Mouse (Mus musculus) liver, adult 2 months (tissue): ENCODE results near the gene Sstr4. TPM values are rescaled to one million over a fixed set of nuclear protein-coding genes. Genes with fewer than 3 reads are reported as not detected.

Source experiments
- DNase-seq: peaks from one replicate; pipeline ENCODE4 v3.0.0-alpha.2; 2011; ENCODE audit warnings: low read depth, low spot score; ENCODE audit errors: extremely low read depth
- H3K27ac ChIP-seq: fragments of 200-500 bp; replicated peaks from 2 replicates; pipeline ENCODE4 v1.5.1; 2012; ENCODE audit warnings: low read depth, mild to moderate bottlenecking, control low read depth, inconsistent platforms, low read length; ENCODE audit not compliant: insufficient read depth
- H3K27me3 ChIP-seq: fragments of 200-500 bp; 2 replicates; pipeline ENCODE4 v1.6.1; 2012; ENCODE audit warnings: mild to moderate bottlenecking, moderate library complexity, low read length, inconsistent platforms; ENCODE audit not compliant: control insufficient read depth, insufficient read depth
- H3K36me3 ChIP-seq: fragments of 200-500 bp; 2 replicates; pipeline ENCODE4 v1.6.1; 2012; ENCODE audit warnings: low read length, inconsistent platforms; ENCODE audit not compliant: control insufficient read depth, insufficient read depth
- H3K4me1 ChIP-seq: fragments of 200-500 bp; 2 replicates; pipeline ENCODE4 v1.6.1; 2011; ENCODE audit warnings: low read length; ENCODE audit not compliant: control insufficient read depth, insufficient read depth
- H3K4me3 ChIP-seq: fragments of 200-500 bp; 2 replicates; pipeline ENCODE4 v1.5.1; 2011; ENCODE audit warnings: low read depth, mild to moderate bottlenecking, control low read depth, low read length, moderate library complexity; ENCODE audit not compliant: insufficient read depth
- H3K79me2 ChIP-seq: fragments of 200-500 bp; 2 replicates; pipeline ENCODE4 v1.6.1; 2012; ENCODE audit warnings: inconsistent platforms, mild to moderate bottlenecking, low read length, moderate library complexity; ENCODE audit not compliant: control insufficient read depth, insufficient read depth
- H3K9ac ChIP-seq: fragments of 200-500 bp; 2 replicates; pipeline ENCODE4 v1.6.1; 2012; ENCODE audit warnings: low read depth, mild to moderate bottlenecking, control low read depth, inconsistent platforms, low read length
- CTCF ChIP-seq: fragments of 200-500 bp; IDR thresholded peaks from 2 replicates; pipeline ENCODE4 v1.5.1; 2011; ENCODE audit warnings: low read depth, low read length, control low read depth
- POLR2A ChIP-seq: fragments of 200-500 bp; IDR thresholded peaks from 2 replicates; pipeline ENCODE4 v1.6.1; 2011; ENCODE audit warnings: low read length, control low read depth; ENCODE audit not compliant: insufficient read depth; ENCODE audit errors: extremely low read depth
- WGBS: fragments of 180-500 bp; shearing (Covaris S2); methylation state at CpG from one replicate; pipeline ENCODE4 v1.1.7; 2018; 5-methylcytosine and 5-hydroxymethylcytosine counted together
- polyA plus RNA-seq: library from polyadenylated mRNA; depleted of rRNA; stranded (reverse); fragments of >200 nt; gene quantifications from 2 replicates; pipeline ENCODE4 v1.2.3, GENCODE M21; 2012; rRNA removed
- total RNA-seq: library from RNA; depleted of rRNA; stranded (reverse); fragments of >200 nt; gene quantifications from 2 replicates; pipeline ENCODE4 v1.2.3, GENCODE M21; 2014; rRNA removed

Sstr4 gene
- total and polyA plus RNA-seq, 2 experiments: not detected

GRCm38 (mm10) chr2:148441421-148441820 is 46.3 kb downstream of the Sstr4 start:
- no peak for TF ChIP-seq POLR2A
- TF ChIP-seq CTCF: no peak
- no peak overlapping the region for H3K27ac ChIP-seq
- 79% methylated on average over 10 of the region's 10 CpGs for WGBS
- no peaks in the 10 kb centered on the region for H3K36me3 ChIP-seq
- H3K4me3 ChIP-seq: peak overlapping the region; percentile 11
- no peak for DNase-seq
- H3K4me1 ChIP-seq: no peaks in the 10 kb centered on the region
- H3K79me2 ChIP-seq: no peaks in the 10 kb centered on the region
- no peaks in the 10 kb centered on the region for H3K27me3 ChIP-seq
- no peak overlapping the region for H3K9ac ChIP-seq

GRCm38 (mm10) chr2:148442172-148442571 is 47.0 kb downstream of the Sstr4 start:
- no peak for DNase-seq
- Histone ChIP-seq H3K27me3 (no peaks in the 10 kb centered on the region), H3K36me3 (no peaks in the 10 kb centered on the region), H3K4me3 (peak overlapping the region; percentile 65), H3K4me1 (no peaks in the 10 kb centered on the region), H3K27ac (peak overlapping the region; percentile 49; the same call in 1 of the 2 replicates), H3K9ac (peak overlapping the region; percentile 33; the same call in 1 of the 2 replicates), H3K79me2 (no peaks in the 10 kb centered on the region)
- TF ChIP-seq POLR2A (no peak), CTCF (no peak)
- 77% methylated on average over 4 of the region's 4 CpGs for WGBS

GRCm38 (mm10) chr2:148442710-148443109 is 47.6 kb downstream of the Sstr4 start:
- Histone ChIP-seq H3K4me3 (peak overlapping the region; percentile 65), H3K79me2 (no peaks in the 10 kb centered on the region), H3K4me1 (no peaks in the 10 kb centered on the region), H3K27ac (peak overlapping the region; percentile 49), H3K9ac (peak overlapping the region; percentile 33), H3K27me3 (no peaks in the 10 kb centered on the region), H3K36me3 (no peaks in the 10 kb centered on the region)
- DNase-seq: no peak
- 79% methylated on average over 4 of the region's 4 CpGs for WGBS
- TF ChIP-seq POLR2A: no peak
- TF ChIP-seq CTCF: no peak

- no peak for DNase-seq
- no peak for TF ChIP-seq POLR2A
- no peak for TF ChIP-seq CTCF
- Histone ChIP-seq H3K36me3 (no peaks in the 10 kb centered on the region), H3K4me3 (peak within 1 kb of the TSS; percentile 65), H3K79me2 (no peaks in the 10 kb centered on the region), H3K27me3 (no peaks in the 10 kb centered on the region), H3K4me1 (no peaks in the 10 kb centered on the region), H3K27ac (peak within 1 kb of the TSS; percentile 51), H3K9ac (peak within 1 kb of the TSS; percentile 33)
- 49% methylated on average over 13 of the region's 13 CpGs for WGBS
Measured at GRCm38 (mm10) chr2:148443249-148443958, 48.3 kb downstream of the Sstr4 start, which contains the start of gene Cd93. Gene Cd93 (minus strand): TSS chr2:148443563.

GRCm38 (mm10) chr2:148444472-148444871 is 49.3 kb downstream of the Sstr4 start:
- no peak overlapping the region for H3K9ac ChIP-seq
- H3K27me3 ChIP-seq: no peaks in the 10 kb centered on the region
- H3K27ac ChIP-seq: no peak overlapping the region
- H3K4me3 ChIP-seq: no peak overlapping the region
- DNase-seq: no peak
- no peaks in the 10 kb centered on the region for H3K79me2 ChIP-seq
- no peaks in the 10 kb centered on the region for H3K36me3 ChIP-seq
- no peaks in the 10 kb centered on the region for H3K4me1 ChIP-seq
- no peak for TF ChIP-seq POLR2A
- no peak for TF ChIP-seq CTCF
- WGBS: 87% methylated on average over 1 of the region's 1 CpGs

GRCm38 (mm10) chr2:148445616-148446015 is 50.5 kb downstream of the Sstr4 start:
- H3K9ac ChIP-seq: no peak overlapping the region
- no peaks in the 10 kb centered on the region for H3K36me3 ChIP-seq
- 97% methylated on average over 1 of the region's 1 CpGs for WGBS
- DNase-seq: no peak
- TF ChIP-seq POLR2A (no peak), CTCF (no peak)
- no peaks in the 10 kb centered on the region; the same call in 1 of the 2 replicates for H3K4me1 ChIP-seq
- H3K4me3 ChIP-seq: no peak overlapping the region
- H3K79me2 ChIP-seq: no peaks in the 10 kb centered on the region
- no peaks in the 10 kb centered on the region for H3K27me3 ChIP-seq
- H3K27ac ChIP-seq: no peak overlapping the region

Other genes starting within 250 kb of the Sstr4 start
- 2.3 TPM in 2 replicates for gene Thbd, start 12.8 kb downstream of the Sstr4 start, total RNA-seq
- 2.0 and 2.2 TPM in 2 replicates for gene Thbd, start 12.8 kb downstream of the Sstr4 start, polyA plus RNA-seq
- gene Cd93, start 48.2 kb downstream of the Sstr4 start, total RNA-seq: 3.0 and 4.0 TPM in 2 replicates
- 1.1 TPM in 2 replicates for gene Cd93, start 48.2 kb downstream of the Sstr4 start, polyA plus RNA-seq